Mouse (Mus musculus) right cerebral cortex, postnatal 4 days (tissue): ENCODE measurements around the gene Trir.

ENCODE experiments used
- DNase-seq: peaks from one replicate; pipeline ENCODE4 v3.0.0-alpha.2; 2022

Gene Trir

GRCm38 (mm10) chr8:84995680-84996079 lies 30.9 kb upstream of the Trir start:
- no peak for DNase-seq

- DNase-seq, result no peak
Measured at GRCm38 (mm10) chr8:84996978-84997377, 29.6 kb upstream of the Trir start.

GRCm38 (mm10) chr8:84997649-84998295 lies 28.9 kb upstream of the Trir start:
- peak; percentile 95 for DNase-seq

- DNase-seq, result no peak
Measured at GRCm38 (mm10) chr8:85007686-85008085, 18.9 kb upstream of the Trir start.

GRCm38 (mm10) chr8:85011242-85011641 lies 15.4 kb upstream of the Trir start:
- no peak for DNase-seq

GRCm38 (mm10) chr8:85013230-85013840 lies 13.3 kb upstream of the Trir start:
- peak; percentile 73 for DNase-seq

- no peak for DNase-seq
Measured at GRCm38 (mm10) chr8:85014431-85014830, 12.2 kb upstream of the Trir start, which contains the start of gene Best2. Gene Best2, minus strand, starts transcription at chr8:85014531.

- DNase-seq, result no peak
Measured at GRCm38 (mm10) chr8:85016724-85017123, 9.9 kb upstream of the Trir start.

- DNase-seq, result no peak
Measured at GRCm38 (mm10) chr8:85017209-85017608, 9.4 kb upstream of the Trir start.

- DNase-seq, result no peak
Measured at GRCm38 (mm10) chr8:85021514-85022055, 5.0 kb upstream of the Trir start.

GRCm38 (mm10) chr8:85023846-85024245 lies 2.8 kb upstream of the Trir start:
- no peak for DNase-seq

- peak; percentile 82 for DNase-seq
Measured at GRCm38 (mm10) chr8:85025098-85025932, 1.3 kb upstream of the Trir start, which contains the start of gene Asna1. Gene Asna1, minus strand, starts transcription at chr8:85025281.

GRCm38 (mm10) chr8:85027516-85027855 lies 863 bp downstream of the Trir start:
- no peak for DNase-seq

GRCm38 (mm10) chr8:85027922-85028321 lies 1.3 kb downstream of the Trir start:
- DNase-seq, result no peak

- no peak for DNase-seq
Measured at GRCm38 (mm10) chr8:85029271-85029670, 2.6 kb downstream of the Trir start.

- DNase-seq, result no peak
Measured at GRCm38 (mm10) chr8:85032622-85033311, 6.1 kb downstream of the Trir start.

GRCm38 (mm10) chr8:85033867-85034266 lies 7.2 kb downstream of the Trir start:
- DNase-seq, result no peak

GRCm38 (mm10) chr8:85034764-85035163 lies 8.1 kb downstream of the Trir start:
- peak; percentile 79 for DNase-seq

GRCm38 (mm10) chr8:85035165-85035727 lies 8.6 kb downstream of the Trir start:
- no peak for DNase-seq

- DNase-seq, result no peak
Measured at GRCm38 (mm10) chr8:85035728-85036310, 9.2 kb downstream of the Trir start.

GRCm38 (mm10) chr8:85036381-85036717 lies 9.7 kb downstream of the Trir start:
- no peak for DNase-seq

GRCm38 (mm10) chr8:85036718-85037365 lies 10.2 kb downstream of the Trir start, which contains the start of gene Tnpo2:
Gene Tnpo2, plus strand, starts transcription at chr8:85036915.
- peak; percentile 80 for DNase-seq
